1 mouse cellular context compared by ENCODE assay signal in the genomic region with DNA sequence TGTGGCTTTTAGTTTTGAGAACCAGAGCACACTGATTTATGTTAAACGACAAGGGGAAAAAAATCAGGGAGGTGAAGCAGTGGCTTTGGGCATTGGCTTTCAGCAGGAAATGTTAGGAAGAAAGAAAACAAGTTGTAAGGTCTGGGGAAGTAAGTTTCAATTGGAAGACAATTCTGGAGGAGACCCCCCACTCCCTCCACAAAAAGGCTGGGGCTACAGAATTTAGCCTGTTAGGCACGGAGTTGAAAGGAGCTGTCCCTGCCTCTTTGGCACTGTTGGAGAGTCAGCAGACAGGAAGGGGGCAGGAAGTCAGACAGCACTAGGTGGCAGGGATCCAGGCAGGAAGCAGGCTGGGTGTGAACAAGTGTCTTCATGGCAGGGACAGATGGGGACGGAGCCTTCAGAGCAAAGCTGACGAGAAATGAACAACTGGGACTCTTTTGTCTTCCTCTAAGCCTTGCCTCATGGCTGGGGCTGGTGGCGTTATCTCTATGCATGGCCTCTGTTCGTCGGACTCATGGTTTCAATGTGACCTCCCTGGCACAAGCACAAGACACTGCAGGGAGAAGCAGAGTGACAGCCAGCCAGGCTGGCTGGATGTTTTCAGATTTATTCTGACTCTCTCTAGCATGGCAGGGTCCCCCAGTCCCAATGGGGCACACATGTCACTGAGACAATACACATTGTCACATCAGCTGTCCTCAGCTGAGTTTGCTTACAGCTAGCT.
TF ChIP-seq lines count a peak whose summit lies in the region.

No protein-coding gene starts in this region.

TF ChIP-seq in MEL, 35 proteins besides CTCF, POLR2A, EP300 and RAD21 (continued from another document):
- TF ChIP-seq JUND (IDR thresholded peaks at IDR 0.05; ENCODE audit: low read depth, low read length) (no peak), UBTF (IDR thresholded peaks at IDR 0.05; ENCODE audit: borderline replicate concordance, insufficient read depth, low read depth, low read length) (no peak)
